Mouse (Mus musculus): ENCODE measurements around the gene Impdh2. TPM values are rescaled to one million over a fixed set of nuclear protein-coding genes. Genes with fewer than 3 reads are reported as not detected.
A peak's percentile ranks its signal among the peaks of the same experiment; 100 is the strongest.

The Impdh2 gene
- polyA plus RNA-seq, 1 experiment from 2014 or later: 244 TPM

DNA sequence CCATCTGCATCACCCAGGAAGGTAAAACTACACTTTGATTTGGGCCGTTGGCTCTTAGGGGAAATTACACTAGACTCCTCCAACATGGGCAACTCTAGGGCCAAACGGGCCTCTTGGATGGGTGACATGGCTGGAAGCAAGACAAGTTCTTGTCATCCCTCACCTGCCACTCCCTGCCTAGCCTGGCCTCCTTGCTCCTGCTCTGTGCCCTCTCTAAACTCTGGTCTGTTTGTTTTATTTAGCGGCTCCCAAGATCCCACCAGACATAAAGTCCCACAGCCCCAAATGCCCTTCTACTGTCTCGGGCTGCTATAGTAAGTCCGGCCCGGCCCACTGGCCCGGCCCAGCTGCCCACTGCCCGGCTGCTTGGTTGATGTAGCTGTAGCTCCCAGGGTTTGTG is 3.6 kb downstream of the Impdh2 start:
- H3K9me3 ChIP-seq: no peaks in the 10 kb centered on the region
- H3K4me1 ChIP-seq: peaks cover 54% of the 10 kb centered on the region
- WGBS: 97% methylated on average over 8 of the region's 8 CpGs
- no peak overlapping the region for H3K4me3 ChIP-seq
- no peak for DNase-seq (ENCODE audit: extremely low spot score, low spot score)
- H3K27me3 ChIP-seq (ENCODE audit: poor library complexity, severe bottlenecking): no peaks in the 10 kb centered on the region
- no peak overlapping the region for H3K27ac ChIP-seq
- H3K36me3 ChIP-seq (replicated peaks): peaks cover 65% of the 10 kb centered on the region

DNA sequence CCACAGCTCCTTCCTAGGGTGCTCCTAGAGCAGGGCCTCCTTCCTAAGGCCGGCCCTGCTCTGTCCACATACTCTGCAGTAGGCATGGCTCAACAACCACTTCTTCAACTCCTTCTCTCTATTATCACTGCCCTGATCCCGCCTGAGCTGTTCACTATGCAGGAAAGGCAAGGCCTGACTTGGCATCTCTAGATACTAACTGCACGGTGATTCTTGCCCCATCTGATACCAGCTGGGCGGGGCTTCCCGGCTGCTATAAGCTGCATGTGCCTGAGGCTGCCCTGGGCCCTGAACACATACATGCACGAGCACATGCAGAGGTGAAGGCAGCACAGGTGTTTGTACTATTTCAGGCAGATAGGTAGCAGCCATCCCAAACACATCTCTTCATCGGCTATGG is 4.0 kb downstream of the Impdh2 start:
- H3K4me3 ChIP-seq: no peak overlapping the region; the same call in 1 of the 2 replicates

DNA sequence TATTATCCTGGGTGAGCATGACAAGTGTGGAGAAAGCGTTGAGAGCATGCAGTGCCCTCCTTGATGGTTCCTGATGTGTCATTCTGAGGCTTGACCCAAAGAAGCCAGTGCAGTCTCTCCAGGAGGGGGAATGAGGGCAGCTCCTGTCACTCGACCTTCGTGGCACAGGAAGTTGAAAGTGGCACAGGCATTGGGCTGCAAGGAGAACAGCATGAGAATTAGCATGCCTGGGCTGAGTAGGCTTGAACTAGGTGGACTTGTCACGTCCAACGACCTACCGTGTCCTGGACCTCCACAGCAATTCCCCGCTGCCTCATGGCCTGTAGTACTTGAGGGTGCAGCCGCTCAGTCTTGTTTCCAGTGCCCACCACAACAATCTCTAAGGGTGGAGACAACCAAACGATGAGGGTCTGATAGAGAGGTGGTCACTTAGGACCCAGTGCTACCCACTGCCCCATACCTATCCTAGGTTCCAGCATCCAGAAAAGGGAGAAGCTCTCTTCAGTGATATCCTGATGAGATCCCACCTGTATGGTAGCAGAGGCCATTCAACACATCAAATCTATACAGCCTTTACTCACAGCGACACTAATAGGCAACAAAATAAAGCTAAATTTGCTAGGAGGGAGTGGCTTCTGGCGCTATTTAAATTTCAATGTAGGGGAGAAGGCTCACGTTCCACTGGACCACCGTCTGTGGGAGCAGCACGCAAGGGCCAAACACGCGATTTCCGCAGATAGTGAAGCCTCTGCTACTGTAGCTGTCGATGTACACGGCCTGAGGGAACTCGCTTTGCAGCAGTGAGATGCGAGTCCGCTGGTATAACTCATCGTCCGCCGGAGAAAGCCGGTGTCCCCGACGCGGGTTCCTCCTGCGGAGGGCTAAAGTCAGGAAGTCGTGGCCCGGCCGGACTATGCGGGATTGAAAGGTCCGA is 6.1 kb downstream of the Impdh2 start:
- whole genome bisulfite sequencing: 12% methylated on average over 35 of the region's 35 CpGs
- Histone ChIP-seq H3K27ac (peak overlapping the region; percentile 92), H3K27me3 (ENCODE audit: poor library complexity, severe bottlenecking) (no peaks in the 10 kb centered on the region), H3K36me3 (replicated peaks) (peaks cover 60% of the 10 kb centered on the region), H3K4me3 (peak overlapping the region; percentile 64), H3K4me1 (peaks cover 68% of the 10 kb centered on the region), H3K9me3 (no peaks in the 10 kb centered on the region)
- no peak for DNase-seq (ENCODE audit: extremely low spot score, low spot score)

More for the DNA sequence above, 4.0 kb downstream of the Impdh2 start:
- Histone ChIP-seq H3K27me3 (ENCODE audit: poor library complexity, severe bottlenecking) (no peaks in the 10 kb centered on the region), H3K9me3 (no peaks in the 10 kb centered on the region), H3K27ac (no peak overlapping the region), H3K36me3 (replicated peaks) (peaks cover 60% of the 10 kb centered on the region), H3K4me1 (peaks cover 58% of the 10 kb centered on the region)
- WGBS: 86% methylated on average over 7 of the region's 7 CpGs
- no peak for DNase-seq (ENCODE audit: extremely low spot score, low spot score)

DNA sequence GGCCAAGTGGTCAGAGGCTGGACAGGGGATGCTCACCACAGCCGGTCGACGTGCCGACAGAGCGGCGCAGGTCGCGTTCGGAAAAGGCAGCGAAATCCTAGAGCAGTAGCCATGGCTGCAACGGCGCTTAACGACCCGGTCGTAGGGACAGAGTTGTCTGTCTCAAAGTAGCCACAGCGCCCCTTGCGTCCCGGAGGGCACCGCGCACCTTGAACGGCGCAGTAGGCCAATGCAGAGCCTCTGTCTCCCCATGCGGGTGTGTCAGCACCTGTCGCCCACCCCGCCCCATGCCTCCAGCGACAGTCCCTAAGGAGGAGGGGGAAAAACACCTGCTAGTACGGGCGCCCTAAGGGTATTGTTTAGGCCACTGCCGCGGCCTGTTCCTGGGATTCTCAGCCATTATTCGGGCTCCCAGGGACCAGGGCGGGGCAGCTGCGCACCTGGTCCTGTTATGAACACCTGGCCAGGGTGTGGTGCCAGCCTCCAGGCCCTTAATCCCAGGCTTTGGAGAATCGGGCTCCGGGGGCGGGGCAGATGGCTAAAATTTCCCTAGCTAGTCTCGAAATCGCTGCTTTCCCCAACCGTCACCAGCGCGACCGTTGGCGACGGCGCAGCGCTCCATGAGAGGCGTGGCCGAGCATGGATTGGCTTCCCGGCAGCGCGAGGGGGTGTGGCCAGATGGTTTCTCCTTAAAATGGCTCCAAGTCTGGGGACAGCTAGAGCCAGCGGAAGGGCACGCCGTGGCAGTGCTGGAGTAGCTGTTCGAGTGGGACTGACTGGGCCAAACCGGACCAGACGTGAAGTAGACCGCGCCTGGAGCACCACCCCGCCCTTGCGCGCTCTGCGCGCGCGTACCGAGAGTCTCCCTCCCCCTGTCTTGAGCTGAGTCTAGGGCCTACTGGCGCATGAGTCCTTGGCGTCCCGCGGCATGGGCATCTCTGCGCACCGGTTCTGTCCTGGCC is 7.0 kb downstream of the Impdh2 start, which contains the start of gene Ndufaf3:
Gene Ndufaf3, minus strand, starts transcription at position 620 of the 962 bp plus-strand sequence.
- Histone ChIP-seq H3K4me3 (peak within 1 kb of the TSS; percentile 64), H3K4me1 (peaks cover 60% of the 10 kb centered on the region), H3K9me3 (no peaks in the 10 kb centered on the region), H3K27me3 (ENCODE audit: poor library complexity, severe bottlenecking) (no peaks in the 10 kb centered on the region), H3K36me3 (replicated peaks) (peaks cover 60% of the 10 kb centered on the region), H3K27ac (peak within 1 kb of the TSS; percentile 92)
- peak; percentile 93 for DNase-seq (ENCODE audit: extremely low spot score, low spot score)
- WGBS: under 1% methylated on average over 73 of the region's 73 CpGs

DNA sequence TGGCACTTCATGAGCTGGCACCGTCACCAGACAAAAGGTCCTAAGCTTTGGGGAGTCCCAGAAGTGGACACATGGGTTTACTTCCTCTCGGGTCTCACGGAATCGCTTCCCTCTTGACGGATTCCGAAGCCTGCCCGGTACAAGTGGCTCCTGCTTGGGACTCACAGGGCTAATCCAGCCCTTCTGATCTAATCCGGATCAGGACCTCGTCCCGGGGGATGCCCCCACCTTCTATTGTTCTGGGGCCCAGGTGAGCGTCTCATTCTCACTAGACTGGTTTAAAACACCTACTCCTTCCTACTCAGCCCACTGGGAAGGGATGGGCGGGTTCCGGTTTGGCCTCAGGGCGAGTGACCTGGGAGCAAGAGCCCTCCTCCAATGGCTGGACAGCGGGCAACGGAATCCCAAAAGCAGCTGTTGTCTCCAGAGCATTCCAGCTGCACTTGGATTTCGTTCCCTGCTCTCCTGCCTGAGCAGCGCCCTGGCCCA is 7.9 kb downstream of the Impdh2 start:
- Histone ChIP-seq H3K4me3 (peak overlapping the region; percentile 64), H3K4me1 (peaks cover 59% of the 10 kb centered on the region), H3K27me3 (ENCODE audit: poor library complexity, severe bottlenecking) (no peaks in the 10 kb centered on the region), H3K9me3 (no peaks in the 10 kb centered on the region), H3K27ac (peak overlapping the region; percentile 92), H3K36me3 (replicated peaks) (peaks cover 60% of the 10 kb centered on the region)
- 6% methylated on average over 18 of the region's 18 CpGs for WGBS
- no peak for DNase-seq (ENCODE audit: extremely low spot score, low spot score)

DNA sequence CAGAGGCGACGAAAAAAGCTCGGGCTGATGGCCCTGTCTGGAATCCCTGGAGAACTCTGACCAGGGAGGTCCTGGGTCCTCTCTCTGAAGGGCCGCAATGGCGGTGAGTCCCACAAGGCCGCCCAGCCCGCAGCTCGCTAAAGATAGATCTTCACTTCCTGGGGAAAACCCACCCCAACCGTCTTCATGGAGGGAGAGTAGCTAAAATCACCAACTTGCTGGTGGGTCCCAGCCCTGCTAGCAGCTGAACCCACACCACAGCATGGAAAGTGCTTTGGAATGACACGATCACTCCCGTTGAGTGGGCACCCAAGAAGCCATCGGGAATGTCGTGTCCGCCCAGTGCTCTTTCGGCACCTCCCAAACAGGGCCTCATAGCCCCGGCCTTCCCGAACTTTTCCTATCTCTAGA is 8.4 kb downstream of the Impdh2 start:
- peak overlapping the region; percentile 64 for H3K4me3 ChIP-seq
- DNase-seq (ENCODE audit: extremely low spot score, low spot score): no peak
- 79% methylated on average over 17 of the region's 17 CpGs for WGBS
- no peaks in the 10 kb centered on the region for H3K9me3 ChIP-seq
- peaks cover 60% of the 10 kb centered on the region for H3K36me3 ChIP-seq (replicated peaks)
- peaks cover 64% of the 10 kb centered on the region for H3K4me1 ChIP-seq
- H3K27ac ChIP-seq: peak overlapping the region; percentile 92
- no peaks in the 10 kb centered on the region for H3K27me3 ChIP-seq (ENCODE audit: poor library complexity, severe bottlenecking)

DNA sequence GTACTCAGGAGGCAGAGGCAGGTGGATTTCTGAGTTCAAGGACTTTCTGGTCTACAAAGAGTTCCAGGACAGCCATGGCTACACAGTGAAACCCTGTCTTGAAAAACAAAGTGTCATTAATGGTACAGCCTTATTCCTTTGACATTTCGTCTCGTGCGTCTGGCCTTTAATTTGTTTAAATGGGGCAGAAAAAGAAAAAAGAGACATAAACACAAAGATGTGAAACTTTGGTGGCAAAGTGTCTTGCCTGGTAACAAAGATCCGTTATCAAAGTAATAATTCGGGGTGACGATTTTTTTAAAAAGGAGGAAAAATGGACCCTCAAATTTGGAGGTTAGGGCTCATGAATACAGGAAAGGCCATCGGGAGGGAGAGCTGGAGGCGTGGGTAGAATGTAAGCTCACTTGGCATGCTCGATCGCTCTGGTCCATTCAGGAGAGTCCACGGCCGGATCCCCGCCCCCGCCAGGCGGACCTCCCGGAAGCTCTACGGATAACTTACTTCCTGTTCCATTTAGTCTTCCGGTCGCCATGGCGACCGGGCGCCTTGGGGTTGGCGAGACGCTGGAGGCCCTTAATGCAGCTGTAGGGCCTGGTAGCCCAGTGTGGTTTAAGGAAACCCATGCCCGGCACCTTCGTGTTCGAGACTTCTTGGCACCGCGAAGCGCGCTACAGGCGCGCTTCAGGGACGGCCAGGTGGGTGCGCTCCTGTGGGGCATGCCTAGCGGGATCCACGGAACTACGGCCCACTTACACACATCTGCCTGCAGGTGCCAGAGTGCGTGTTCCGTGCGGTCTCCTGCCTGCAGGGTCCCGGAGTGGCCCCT is 9.5 kb downstream of the Impdh2 start, which contains the start of gene Dalrd3:
Gene Dalrd3, plus strand, starts transcription at position 506 of the 826 bp plus-strand sequence.
- Histone ChIP-seq H3K4me1 (peaks cover 75% of the 10 kb centered on the region), H3K36me3 (replicated peaks) (peaks cover 60% of the 10 kb centered on the region), H3K27ac (peak within 1 kb of the TSS; percentile 80), H3K9me3 (no peaks in the 10 kb centered on the region), H3K27me3 (ENCODE audit: poor library complexity, severe bottlenecking) (no peaks in the 10 kb centered on the region), H3K4me3 (peak within 1 kb of the TSS; percentile 64)
- peak; percentile 94 for DNase-seq (ENCODE audit: extremely low spot score, low spot score)
- 7% methylated on average over 42 of the region's 42 CpGs for WGBS

DNA sequence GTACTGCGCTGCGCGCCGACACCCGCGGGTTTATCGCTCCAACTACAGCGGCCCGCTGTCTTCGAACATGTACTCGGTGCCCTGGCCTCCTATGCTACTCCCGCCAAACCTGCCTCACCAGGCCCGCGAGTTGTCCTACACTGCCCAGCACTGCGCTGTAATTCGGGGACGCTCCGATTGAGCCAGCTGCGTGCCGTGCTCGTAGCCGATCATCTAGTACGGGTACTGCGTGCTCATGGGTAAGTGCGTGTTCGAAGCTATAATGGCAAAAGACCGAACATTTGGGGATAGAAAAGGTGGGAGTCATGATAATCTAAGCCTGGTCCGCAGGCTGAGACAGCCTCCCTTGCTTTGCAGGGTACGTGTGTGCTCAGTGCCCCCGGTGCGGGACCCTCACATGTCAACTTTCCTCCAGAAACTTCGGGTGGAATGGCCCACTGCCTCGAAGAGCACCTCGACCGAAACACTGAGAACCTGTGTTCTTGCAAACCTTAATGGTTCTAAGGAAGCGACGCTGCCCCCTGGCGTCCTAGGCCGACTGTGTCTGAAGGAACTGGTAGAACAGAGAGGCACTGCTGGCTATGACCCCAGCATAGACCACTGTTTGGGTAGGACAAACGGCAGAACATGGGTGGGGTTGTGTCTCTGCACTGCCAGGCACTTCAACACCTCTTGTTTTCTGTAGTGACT is 10.3 kb downstream of the Impdh2 start:
- Histone ChIP-seq H3K4me1 (peaks cover 83% of the 10 kb centered on the region), H3K27ac (peak overlapping the region; percentile 80), H3K27me3 (ENCODE audit: poor library complexity, severe bottlenecking) (no peaks in the 10 kb centered on the region), H3K36me3 (replicated peaks) (peaks cover 60% of the 10 kb centered on the region), H3K4me3 (peak overlapping the region; percentile 64), H3K9me3 (no peaks in the 10 kb centered on the region)
- peak; percentile 79 for DNase-seq (ENCODE audit: extremely low spot score, low spot score)
- 3% methylated on average over 40 of the region's 40 CpGs for WGBS

DNA sequence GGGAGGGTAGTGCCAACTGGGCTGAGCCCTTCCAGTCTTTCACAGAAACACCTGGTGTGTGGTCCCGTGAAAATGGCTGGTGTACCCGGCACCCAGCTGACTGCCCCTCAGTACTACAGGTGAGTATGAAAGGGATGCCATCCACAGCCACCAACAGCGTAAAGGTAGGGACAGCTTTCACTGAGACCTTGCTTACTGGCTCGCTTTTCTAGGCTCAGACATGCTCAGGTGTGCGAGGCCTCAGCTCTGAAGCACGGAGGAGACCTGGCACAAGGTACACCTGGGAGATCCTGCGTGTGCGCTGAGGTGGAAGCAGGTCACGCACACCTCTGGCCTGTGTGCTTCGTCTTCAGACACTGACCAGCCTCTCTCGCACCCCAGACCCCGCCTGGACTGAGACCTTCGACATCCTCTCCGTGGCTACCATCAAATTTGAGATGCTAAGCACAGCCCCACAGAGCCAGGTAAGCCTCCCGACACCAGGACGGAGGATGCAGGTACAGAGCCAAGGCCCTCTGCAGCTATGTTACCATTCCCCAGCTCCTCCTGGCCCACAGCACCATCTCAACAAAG is 11.4 kb downstream of the Impdh2 start:
- WGBS: 96% methylated on average over 16 of the region's 16 CpGs
- Histone ChIP-seq H3K27me3 (ENCODE audit: poor library complexity, severe bottlenecking) (no peaks in the 10 kb centered on the region), H3K4me3 (no peak overlapping the region), H3K36me3 (replicated peaks) (peaks cover 63% of the 10 kb centered on the region), H3K27ac (no peak overlapping the region), H3K4me1 (peaks cover 83% of the 10 kb centered on the region), H3K9me3 (no peaks in the 10 kb centered on the region)
- DNase-seq (ENCODE audit: extremely low spot score, low spot score): no peak

DNA sequence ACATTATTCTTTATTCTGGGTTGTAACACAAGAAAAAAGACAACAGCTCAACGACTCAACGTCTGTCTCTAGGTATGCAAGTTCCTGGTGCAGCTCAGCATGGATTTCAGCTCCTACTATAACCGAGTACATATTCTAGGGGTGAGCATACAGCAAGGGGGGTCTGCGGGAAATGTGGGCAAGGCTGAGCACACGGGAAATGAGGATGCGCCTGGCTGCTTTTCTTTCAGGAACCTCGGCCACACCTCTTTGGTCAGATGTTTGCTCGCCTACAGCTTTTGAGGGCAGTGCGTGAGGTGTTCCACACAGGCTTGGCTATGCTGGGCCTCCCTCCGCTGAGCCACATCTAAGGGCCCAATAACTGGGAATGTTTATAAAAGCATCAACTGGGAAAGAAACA is 12.2 kb downstream of the Impdh2 start:
- H3K27me3 ChIP-seq (ENCODE audit: poor library complexity, severe bottlenecking): no peaks in the 10 kb centered on the region
- no peak overlapping the region for H3K4me3 ChIP-seq
- no peak for DNase-seq (ENCODE audit: extremely low spot score, low spot score)
- H3K9me3 ChIP-seq: no peaks in the 10 kb centered on the region
- peaks cover 69% of the 10 kb centered on the region for H3K36me3 ChIP-seq (replicated peaks)
- H3K27ac ChIP-seq: no peak overlapping the region
- WGBS: 91% methylated on average over 10 of the region's 10 CpGs
- H3K4me1 ChIP-seq: peaks cover 84% of the 10 kb centered on the region
